Comparison of ENCODE assay signal across 8 mouse cellular contexts in genomic region chr13:45493846-45494245, GRCm38 (mm10). TPM values are rescaled to one million over a fixed set of nuclear protein-coding genes. Genes with fewer than 3 reads are reported as not detected.
DNase-seq lines count a peak whose midpoint lies in the region; ATAC-seq and TF ChIP-seq lines count a peak whose summit lies in the region.

No protein-coding gene starts in this region.

- no peaks in the 10 kb centered on the region for H3K4me1 ChIP-seq in stomach, embryonic 15.5 days
- H3K4me1 ChIP-seq in stomach, postnatal 0 days (replicated peaks; ENCODE audit: control insufficient read depth, insufficient read depth), result no peaks in the 10 kb centered on the region
- no peaks in the 10 kb centered on the region for H3K4me1 ChIP-seq in forebrain, embryonic 14.5 days (ENCODE audit: control insufficient read depth, insufficient read depth, low read length)
- H3K4me1 ChIP-seq in limb, embryonic 13.5 days, result no peaks in the 10 kb centered on the region

- no peak overlapping the region for H3K4me3 ChIP-seq in stomach, embryonic 15.5 days (replicated peaks)
- H3K4me3 ChIP-seq in stomach, postnatal 0 days (ENCODE audit: low read depth, low read length), result no peak overlapping the region
- H3K4me3 ChIP-seq in forebrain, embryonic 14.5 days (ENCODE audit: low read depth, low read length), result no peak overlapping the region; the same call in 1 of the 2 replicates
- no peak overlapping the region for H3K4me3 ChIP-seq in limb, embryonic 13.5 days

- no peaks in the 10 kb centered on the region for H3K9me3 ChIP-seq in stomach, embryonic 15.5 days
- no peaks in the 10 kb centered on the region for H3K9me3 ChIP-seq in stomach, postnatal 0 days (ENCODE audit: control insufficient read depth, low read length)
- no peaks in the 10 kb centered on the region for H3K9me3 ChIP-seq in forebrain, embryonic 14.5 days (replicated peaks; ENCODE audit: control insufficient read depth, low read length)
- no peaks in the 10 kb centered on the region for H3K9me3 ChIP-seq in limb, embryonic 13.5 days

- 0 out of 2 replicates have a peak overlapping the region, but pooled peaks have one; percentile 5 for H3K4me2 ChIP-seq in stomach, embryonic 15.5 days
- no peak overlapping the region for H3K4me2 ChIP-seq in stomach, postnatal 0 days (replicated peaks; ENCODE audit: low read depth)
- H3K4me2 ChIP-seq in forebrain, embryonic 14.5 days (ENCODE audit: low read length), result peak overlapping the region; percentile 32
- H3K4me2 ChIP-seq in limb, embryonic 13.5 days (replicated peaks), result 0 out of 2 replicates have a peak overlapping the region, but pooled peaks have one; percentile 0

- no peaks in the 10 kb centered on the region for H3K27me3 ChIP-seq in stomach, embryonic 15.5 days (replicated peaks)
- H3K27me3 ChIP-seq in stomach, postnatal 0 days (ENCODE audit: control insufficient read depth, insufficient read depth, low read length), result no peaks in the 10 kb centered on the region
- H3K27me3 ChIP-seq in forebrain, embryonic 14.5 days (replicated peaks; ENCODE audit: control insufficient read depth, insufficient read depth, low read length), result no peaks in the 10 kb centered on the region
- H3K27me3 ChIP-seq in limb, embryonic 13.5 days, result no peaks in the 10 kb centered on the region

- DNase-seq in stomach, postnatal 0 days (ENCODE audit: low spot score), result no peak
- peak; percentile 37 for DNase-seq in forebrain, embryonic 14.5 days (ENCODE audit: low spot score)
- no peak for DNase-seq in thymus, postnatal 36 days
- no peak for DNase-seq in right cerebral cortex, adult 18-20 months
- DNase-seq in kidney, postnatal 10 days, result no peak
- no peak for DNase-seq in natural killer cell, adult 2 months (ENCODE audit: low spot score in 2 of 2)

- WGBS in stomach, embryonic 15.5 days, result 44% methylated on average over 10 of the region's 10 CpGs
- WGBS in stomach, postnatal 0 days, result 52% methylated on average over 10 of the region's 10 CpGs
- 43% methylated on average over 10 of the region's 10 CpGs for WGBS in forebrain, embryonic 14.5 days
- WGBS in limb, embryonic 13.5 days, result 43% methylated on average over 10 of the region's 10 CpGs

- no peak overlapping the region for H3K27ac ChIP-seq in stomach, embryonic 15.5 days
- no peak overlapping the region for H3K27ac ChIP-seq in stomach, postnatal 0 days (replicated peaks)
- no peak overlapping the region for H3K27ac ChIP-seq in forebrain, embryonic 14.5 days (ENCODE audit: low read depth, low read length)
- H3K27ac ChIP-seq in limb, embryonic 13.5 days, result no peak overlapping the region

- TF ChIP-seq CTCF in stomach, postnatal 0 days (IDR thresholded peaks at IDR 0.05; ENCODE audit: low read depth), result no peak

- no peak for ATAC-seq in stomach, embryonic 15.5 days (ENCODE audit: insufficient read depth, low FRiP score, low read depth)
- no peak for ATAC-seq in stomach, postnatal 0 days (ENCODE audit: low FRiP score, low TSS enrichment)
- ATAC-seq in forebrain, embryonic 14.5 days, result no peak
- no peak for ATAC-seq in limb, embryonic 13.5 days (ENCODE audit: low FRiP score, low read depth)

- H3K36me3 ChIP-seq in stomach, embryonic 15.5 days, result no peaks in the 10 kb centered on the region
- H3K36me3 ChIP-seq in stomach, postnatal 0 days (ENCODE audit: control insufficient read depth, insufficient read depth, low read length), result no peaks in the 10 kb centered on the region
- no peaks in the 10 kb centered on the region for H3K36me3 ChIP-seq in forebrain, embryonic 14.5 days (ENCODE audit: control insufficient read depth, insufficient read depth, low read length)
- H3K36me3 ChIP-seq in limb, embryonic 13.5 days, result no peaks in the 10 kb centered on the region

- TF ChIP-seq EP300 in stomach, postnatal 0 days (optimal IDR thresholded peaks at IDR 0.05), result no peak

- H3K9ac ChIP-seq in stomach, embryonic 15.5 days, result no peak overlapping the region
- H3K9ac ChIP-seq in stomach, postnatal 0 days (ENCODE audit: low read length), result no peak overlapping the region
- H3K9ac ChIP-seq in forebrain, embryonic 14.5 days (ENCODE audit: low read length), result no peak overlapping the region
- no peak overlapping the region for H3K9ac ChIP-seq in limb, embryonic 13.5 days

RNA-seq across cellular contexts. Expression of gene Gmpr, which starts 13.4 kb away (rescaled TPM):
- 35.2 and 50.5 TPM in 2 replicates for polyA plus RNA-seq in stomach, embryonic 15.5 days (2015; fragmentation: Nextera tagmentation; extraction: Ambion mirVana)
- 38.7 and 40.3 TPM in 2 replicates for polyA plus RNA-seq in stomach, postnatal 0 days (2015; fragmentation: Nextera tagmentation; extraction: Ambion mirVana)
- polyA plus RNA-seq in forebrain, embryonic 14.5 days (2014; fragmentation: Nextera tagmentation; extraction: Ambion mirVana), result 24.3 and 25.7 TPM in 2 replicates
- polyA plus RNA-seq in limb, embryonic 13.5 days (2015; fragmentation: Nextera tagmentation; extraction: Ambion mirVana), result 24.9 and 27.5 TPM in 2 replicates
